Mouse (Mus musculus) liver, embryonic 16.5 days (tissue): ENCODE measurements around the gene Trmt112. TPM values are rescaled to one million over a fixed set of nuclear protein-coding genes. Genes with fewer than 3 reads are reported as not detected.

Source experiments
- ATAC-seq: fragments of 200-750 bp; cut with Nextera tagmentation; 2 replicates; pipeline ENCODE4 v1.8.0; 2017; ENCODE audit warnings: low read depth, mild to moderate bottlenecking, moderate number of reproducible peaks, moderate library complexity
- H3K27ac ChIP-seq: fragments of 300-500 bp; sonication (generic); 2 replicates; pipeline ENCODE4 v1.5.1; 2014; ENCODE audit warnings: mild to moderate bottlenecking, low read length
- H3K27me3 ChIP-seq: fragments of 300-500 bp; sonication (generic); 2 replicates; pipeline ENCODE4 v1.6.1; 2014; ENCODE audit warnings: low read depth, low read length, mixed read lengths; ENCODE audit not compliant: control insufficient read depth, insufficient read depth
- H3K36me3 ChIP-seq: fragments of 300-500 bp; sonication (generic); 2 replicates; pipeline ENCODE4 v1.6.1; 2014; ENCODE audit warnings: mild to moderate bottlenecking; ENCODE audit not compliant: control insufficient read depth, insufficient read depth
- H3K4me1 ChIP-seq: fragments of 300-500 bp; sonication (generic); 2 replicates; pipeline ENCODE4 v1.6.1; 2014; ENCODE audit warnings: low read depth, low read length, mixed read lengths; ENCODE audit not compliant: control insufficient read depth
- H3K4me2 ChIP-seq: fragments of 300-500 bp; sonication (generic); 2 replicates; pipeline ENCODE4 v1.6.1; 2014; ENCODE audit warnings: low read depth, low read length, mixed read lengths
- H3K4me3 ChIP-seq: fragments of 300-500 bp; sonication (generic); 2 replicates; pipeline ENCODE4 v1.5.1; 2014; ENCODE audit warnings: low read depth, mild to moderate bottlenecking, low read length
- H3K9ac ChIP-seq: fragments of 300-500 bp; sonication (generic); 2 replicates; pipeline ENCODE4 v1.6.1; 2014; ENCODE audit warnings: low read depth, low read length
- H3K9me3 ChIP-seq: fragments of 300-500 bp; sonication (generic); replicated peaks from 2 replicates; pipeline ENCODE4 v1.6.1; 2016; ENCODE audit warnings: low read length; ENCODE audit not compliant: control insufficient read depth
- WGBS: fragments of 180-500 bp; shearing (Covaris S2); extraction: QIAGEN DNeasy Blood & Tissue Kit; methylation state at CpG from one replicate; pipeline ENCODE4 v1.1.7; 2014; ENCODE audit not compliant: insufficient replicate concordance; 5-methylcytosine and 5-hydroxymethylcytosine counted together
- polyA plus RNA-seq: library from polyadenylated mRNA; unstranded; fragments of >200 nt; fragmentation: Nextera tagmentation; extraction: Ambion mirVana; gene quantifications from 2 replicates; pipeline ENCODE4 v1.2.1, GENCODE M21; 2015

Trmt112 gene
- polyA plus RNA-seq, 1 experiment from 2014 or later: 57.3 TPM

- Histone ChIP-seq H3K9ac (peak within 1 kb of the TSS; percentile 84), H3K9me3 (no peaks in the 10 kb centered on the region), H3K4me2 (peak within 1 kb of the TSS; percentile 100), H3K4me3 (peak within 1 kb of the TSS; percentile 82), H3K27me3 (peaks cover 39% of the 10 kb centered on the region), H3K36me3 (no peaks in the 10 kb centered on the region), H3K4me1 (peaks cover 42% of the 10 kb centered on the region), H3K27ac (peak within 1 kb of the TSS; percentile 86)
- WGBS: under 1% methylated on average over 62 of the region's 66 CpGs
- ATAC-seq: peak; percentile 92
These were observed 12.4 kb downstream of the Trmt112 start, which contains the start of gene Esrra for GRCm38 (mm10) chr19:6921647-6922567. Esrra (minus strand) TSS chr19:6921813.

GRCm38 (mm10) chr19:6922901-6923735 is 13.6 kb downstream of the Trmt112 start:
- peaks cover 51% of the 10 kb centered on the region for H3K27me3 ChIP-seq
- H3K9ac ChIP-seq: peak overlapping the region; percentile 60; the same call in 1 of the 2 replicates
- ATAC-seq: no peak
- H3K4me3 ChIP-seq: peak overlapping the region; percentile 82
- no peaks in the 10 kb centered on the region for H3K9me3 ChIP-seq
- H3K4me2 ChIP-seq: peak overlapping the region; percentile 100
- 53% methylated on average over 6 of the region's 6 CpGs for WGBS
- H3K4me1 ChIP-seq: peaks cover 42% of the 10 kb centered on the region
- no peak overlapping the region for H3K27ac ChIP-seq
- H3K36me3 ChIP-seq: no peaks in the 10 kb centered on the region

- Histone ChIP-seq H3K27ac (no peak overlapping the region), H3K9ac (no peak overlapping the region), H3K36me3 (no peaks in the 10 kb centered on the region), H3K4me2 (peak overlapping the region; percentile 42), H3K4me1 (peaks cover 39% of the 10 kb centered on the region), H3K9me3 (no peaks in the 10 kb centered on the region), H3K4me3 (peak overlapping the region; percentile 33), H3K27me3 (peaks cover 63% of the 10 kb centered on the region)
- no peak for ATAC-seq
- WGBS: 3% methylated on average over 39 of the region's 39 CpGs
These were observed 15.2 kb downstream of the Trmt112 start for GRCm38 (mm10) chr19:6924461-6925306.

GRCm38 (mm10) chr19:6925307-6925573 is 15.7 kb downstream of the Trmt112 start, which contains the start of gene Catsperz:
Catsperz (minus strand) TSS chr19:6925380.
- H3K9me3 ChIP-seq: no peaks in the 10 kb centered on the region
- peak within 1 kb of the TSS; percentile 42 for H3K4me2 ChIP-seq
- no peak within 1 kb of the TSS for H3K9ac ChIP-seq
- H3K4me3 ChIP-seq: peak within 1 kb of the TSS; percentile 33
- ATAC-seq: no peak
- no peaks in the 10 kb centered on the region for H3K36me3 ChIP-seq
- H3K4me1 ChIP-seq: peaks cover 34% of the 10 kb centered on the region
- peaks cover 66% of the 10 kb centered on the region for H3K27me3 ChIP-seq
- H3K27ac ChIP-seq: no peak within 1 kb of the TSS
- 5% methylated on average over 9 of the region's 9 CpGs for WGBS

GRCm38 (mm10) chr19:6925611-6926329 is 16.3 kb downstream of the Trmt112 start:
- Histone ChIP-seq H3K4me3 (no peak overlapping the region), H3K27ac (no peak overlapping the region), H3K36me3 (no peaks in the 10 kb centered on the region), H3K9ac (no peak overlapping the region), H3K4me2 (no peak overlapping the region), H3K9me3 (no peaks in the 10 kb centered on the region), H3K27me3 (peaks cover 69% of the 10 kb centered on the region), H3K4me1 (peaks cover 29% of the 10 kb centered on the region)
- no peak for ATAC-seq
- 15% methylated on average over 40 of the region's 40 CpGs for whole genome bisulfite sequencing

GRCm38 (mm10) chr19:6926559-6927255 is 17.2 kb downstream of the Trmt112 start:
- H3K4me3 ChIP-seq: no peak overlapping the region
- no peak for ATAC-seq
- no peaks in the 10 kb centered on the region for H3K36me3 ChIP-seq
- peaks cover 79% of the 10 kb centered on the region for H3K27me3 ChIP-seq
- H3K4me1 ChIP-seq: peaks cover 26% of the 10 kb centered on the region
- 15% methylated on average over 26 of the region's 26 CpGs for WGBS
- H3K9ac ChIP-seq: no peak overlapping the region
- H3K4me2 ChIP-seq: 0 out of 2 replicates have a peak overlapping the region, but pooled peaks have one; percentile 2
- no peak overlapping the region for H3K27ac ChIP-seq
- H3K9me3 ChIP-seq: no peaks in the 10 kb centered on the region

- Histone ChIP-seq H3K9me3 (no peaks in the 10 kb centered on the region), H3K4me1 (peaks cover 14% of the 10 kb centered on the region), H3K4me2 (no peak overlapping the region), H3K27me3 (peaks cover 89% of the 10 kb centered on the region), H3K9ac (no peak overlapping the region), H3K4me3 (no peak overlapping the region), H3K36me3 (no peaks in the 10 kb centered on the region), H3K27ac (no peak overlapping the region)
- ATAC-seq: no peak
- 15% methylated on average over 9 of the region's 9 CpGs for WGBS
These were observed 18.6 kb downstream of the Trmt112 start for GRCm38 (mm10) chr19:6928080-6928479.
